Mouse (Mus musculus): ENCODE data around the gene Nynrin. TPM values are rescaled to one million over a fixed set of nuclear protein-coding genes. Genes with fewer than 3 reads are reported as not detected.
A peak's percentile ranks its signal among the peaks of the same experiment; 100 is the strongest.

Nynrin gene
- polyA plus RNA-seq, 2 experiments, result 20.6 to 41.0 TPM

DNA sequence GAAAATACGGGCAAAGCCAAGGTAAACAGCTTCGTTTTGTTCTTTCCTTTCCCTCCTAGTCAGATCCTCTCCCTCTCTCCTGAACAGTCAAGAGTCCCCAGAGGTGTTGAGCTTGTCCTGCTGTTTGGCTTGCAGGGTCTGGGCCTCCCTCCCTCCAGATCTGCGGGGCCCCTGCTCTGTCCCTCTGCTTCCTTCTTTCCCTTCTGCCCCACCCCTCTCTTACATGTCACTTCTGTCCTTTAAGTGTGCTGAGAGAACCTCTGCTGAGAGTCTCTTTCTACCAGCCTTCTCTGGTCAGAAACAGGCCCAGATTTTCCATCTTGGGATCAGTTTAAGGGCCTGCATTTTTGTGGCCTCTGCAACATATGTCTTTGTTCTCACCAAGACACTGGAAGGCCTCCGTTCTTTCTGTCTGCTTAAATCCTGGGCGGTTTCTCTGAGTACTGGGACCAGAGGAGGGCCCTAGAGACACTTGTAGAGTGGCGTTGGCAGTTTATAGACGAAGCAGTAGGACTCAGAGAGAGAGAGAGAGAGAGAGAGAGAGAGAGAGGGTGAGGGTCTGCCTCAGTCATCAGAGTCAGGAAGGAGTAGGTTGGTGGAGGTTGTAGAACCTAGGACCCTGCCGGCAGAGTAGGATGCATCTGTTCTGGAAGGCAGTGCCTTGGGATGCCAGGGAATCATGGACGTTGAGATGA is 743 bp downstream of the Nynrin start:
- ATAC-seq (ENCODE audit: low FRiP score, low read depth) (no peak), DNase-seq (ENCODE audit: low spot score) (no peak)

DNA sequence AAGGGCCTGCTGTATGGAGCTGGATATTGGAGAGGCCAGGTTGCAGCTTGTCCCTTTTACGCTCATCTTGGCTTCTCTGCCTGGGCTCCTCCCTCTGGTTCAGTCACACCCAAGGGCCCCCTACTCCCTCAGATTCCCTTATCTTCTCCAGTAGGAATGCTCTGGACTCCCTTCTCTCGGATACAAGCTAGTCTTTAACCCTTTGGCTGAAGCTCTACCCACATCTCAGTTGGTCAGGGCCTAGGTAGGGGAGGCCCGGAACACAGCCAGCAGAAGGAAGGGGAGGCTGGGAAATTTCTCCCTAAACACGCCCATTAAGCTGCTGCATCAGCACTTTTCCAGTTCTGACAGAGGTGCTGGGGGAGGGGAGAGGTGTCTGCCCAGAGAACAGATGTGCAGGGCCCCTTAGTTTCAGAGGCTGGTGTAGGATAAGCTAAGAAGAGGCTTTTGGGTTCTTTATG is 1.3 kb downstream of the Nynrin start:
- Histone ChIP-seq H3K9me3 (ENCODE audit: control insufficient read depth, low read length) (no peaks in the 10 kb centered on the region), H3K27ac (replicated peaks; ENCODE audit: low read depth, low read length) (peak overlapping the region; percentile 96), H3K4me3 (replicated peaks; ENCODE audit: low read length) (peak overlapping the region; percentile 66), H3K27me3 (ENCODE audit: control insufficient read depth, insufficient read depth, low read length) (no peaks in the 10 kb centered on the region), H3K9ac (ENCODE audit: low read depth, low read length, severe bottlenecking) (peak overlapping the region; percentile 75), H3K4me2 (replicated peaks; ENCODE audit: low read depth, low read length, severe bottlenecking) (peak overlapping the region; percentile 95), H3K36me3 (ENCODE audit: control insufficient read depth, insufficient read depth, low read length) (peaks cover 22% of the 10 kb centered on the region), H3K4me1 (ENCODE audit: control insufficient read depth, insufficient read depth, low read length) (peaks cover 43% of the 10 kb centered on the region)
- ATAC-seq (ENCODE audit: low FRiP score, low read depth) (peak; percentile 60), DNase-seq (ENCODE audit: low spot score) (peak; percentile 93)
- WGBS, result 0% methylated on average over 4 of the region's 4 CpGs
- TF ChIP-seq POLR2A (IDR thresholded peaks at IDR 0.05; ENCODE audit: borderline replicate concordance, extremely low read depth, insufficient read depth, insufficient read length), result no peak

More for the DNA sequence above, 743 bp downstream of the Nynrin start:
- Histone ChIP-seq H3K27ac (replicated peaks; ENCODE audit: low read depth, low read length) (peak overlapping the region; percentile 96), H3K9ac (ENCODE audit: low read depth, low read length, severe bottlenecking) (peak overlapping the region; percentile 75), H3K9me3 (ENCODE audit: control insufficient read depth, low read length) (no peaks in the 10 kb centered on the region), H3K4me2 (replicated peaks; ENCODE audit: low read depth, low read length, severe bottlenecking) (peak overlapping the region; percentile 95), H3K27me3 (ENCODE audit: control insufficient read depth, insufficient read depth, low read length) (no peaks in the 10 kb centered on the region), H3K4me1 (ENCODE audit: control insufficient read depth, insufficient read depth, low read length) (peaks cover 43% of the 10 kb centered on the region), H3K36me3 (ENCODE audit: control insufficient read depth, insufficient read depth, low read length) (peaks cover 20% of the 10 kb centered on the region), H3K4me3 (replicated peaks; ENCODE audit: low read length) (peak overlapping the region; percentile 66)
- 0% methylated on average over 9 of the region's 9 CpGs for WGBS
- no peak for TF ChIP-seq POLR2A (IDR thresholded peaks at IDR 0.05; ENCODE audit: borderline replicate concordance, extremely low read depth, insufficient read depth, insufficient read length)

DNA sequence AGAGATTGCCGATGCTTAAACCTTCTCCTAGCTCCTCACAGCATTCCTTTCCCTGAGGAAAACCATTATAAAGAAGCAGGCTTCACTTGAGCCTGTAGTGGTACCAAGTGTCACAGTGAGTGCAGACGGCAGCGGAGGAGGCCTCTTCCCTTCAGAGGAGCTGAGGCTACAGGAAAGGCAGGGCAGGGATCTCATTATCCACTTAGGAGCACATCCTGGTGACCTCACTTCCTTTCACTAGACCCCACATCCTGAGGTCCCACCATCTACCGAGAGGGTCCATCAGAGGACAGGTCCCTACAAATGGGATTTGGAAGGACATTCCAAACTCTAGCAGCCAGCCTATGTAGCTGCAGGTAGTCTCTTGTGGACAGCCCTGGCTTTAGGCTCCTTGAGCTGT is 3.8 kb downstream of the Nynrin start:
- Histone ChIP-seq H3K36me3 (ENCODE audit: control insufficient read depth, insufficient read depth, low read length) (peaks cover 22% of the 10 kb centered on the region), H3K9me3 (ENCODE audit: control insufficient read depth, low read length) (no peaks in the 10 kb centered on the region), H3K27me3 (ENCODE audit: control insufficient read depth, insufficient read depth, low read length) (no peaks in the 10 kb centered on the region), H3K4me2 (replicated peaks; ENCODE audit: low read depth, low read length, severe bottlenecking) (peak overlapping the region; percentile 95), H3K27ac (replicated peaks; ENCODE audit: low read depth, low read length) (no peak overlapping the region), H3K4me1 (ENCODE audit: control insufficient read depth, insufficient read depth, low read length) (peaks cover 39% of the 10 kb centered on the region), H3K9ac (ENCODE audit: low read depth, low read length, severe bottlenecking) (peak overlapping the region; percentile 28; the same call in 1 of the 2 replicates), H3K4me3 (replicated peaks; ENCODE audit: low read length) (peak overlapping the region; percentile 11)
- no peak for DNase-seq (ENCODE audit: low spot score)
- ATAC-seq (ENCODE audit: low FRiP score, low read depth), result no peak
- WGBS, result 44% methylated on average over 4 of the region's 4 CpGs
- no peak for TF ChIP-seq POLR2A (IDR thresholded peaks at IDR 0.05; ENCODE audit: borderline replicate concordance, extremely low read depth, insufficient read depth, insufficient read length)

DNA sequence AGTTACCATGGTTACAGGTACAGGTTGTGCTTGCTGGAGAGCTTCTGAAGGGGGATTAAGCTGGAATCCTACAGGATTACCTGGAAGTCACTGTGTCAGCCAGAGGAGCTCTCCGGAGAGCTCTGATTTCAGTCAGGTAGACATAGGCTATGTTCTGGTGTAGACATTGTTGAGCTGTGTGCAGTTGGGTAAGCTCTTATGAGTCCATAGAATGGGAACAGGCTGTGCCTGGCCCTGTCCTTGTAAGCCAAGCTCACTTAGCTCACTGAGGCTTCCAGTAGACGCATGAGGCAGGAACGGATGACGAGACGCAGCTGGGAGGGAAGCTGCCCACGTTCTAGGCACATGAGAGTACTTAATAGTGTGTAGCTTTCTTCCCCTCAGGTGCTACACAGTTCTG is 8.4 kb downstream of the Nynrin start:
- no peak for DNase-seq (ENCODE audit: low spot score)
- H3K4me2 ChIP-seq (replicated peaks; ENCODE audit: low read depth, low read length, severe bottlenecking), result no peak overlapping the region
- 47% methylated on average over 6 of the region's 6 CpGs for WGBS
- no peak for TF ChIP-seq POLR2A (IDR thresholded peaks at IDR 0.05; ENCODE audit: borderline replicate concordance, extremely low read depth, insufficient read depth, insufficient read length)
- peaks cover 27% of the 10 kb centered on the region for H3K4me1 ChIP-seq (ENCODE audit: control insufficient read depth, insufficient read depth, low read length)
- H3K27me3 ChIP-seq (ENCODE audit: control insufficient read depth, insufficient read depth, low read length), result no peaks in the 10 kb centered on the region
- H3K4me3 ChIP-seq (replicated peaks; ENCODE audit: low read length), result no peak overlapping the region
- 0 out of 2 replicates have a peak overlapping the region, but pooled peaks have one; percentile 26 for H3K27ac ChIP-seq (replicated peaks; ENCODE audit: low read depth, low read length)
- ATAC-seq (ENCODE audit: low FRiP score, low read depth), result no peak
- no peak overlapping the region for H3K9ac ChIP-seq (ENCODE audit: low read depth, low read length, severe bottlenecking)
- H3K36me3 ChIP-seq (ENCODE audit: control insufficient read depth, insufficient read depth, low read length), result peaks cover 60% of the 10 kb centered on the region
- no peaks in the 10 kb centered on the region for H3K9me3 ChIP-seq (ENCODE audit: control insufficient read depth, low read length)

DNA sequence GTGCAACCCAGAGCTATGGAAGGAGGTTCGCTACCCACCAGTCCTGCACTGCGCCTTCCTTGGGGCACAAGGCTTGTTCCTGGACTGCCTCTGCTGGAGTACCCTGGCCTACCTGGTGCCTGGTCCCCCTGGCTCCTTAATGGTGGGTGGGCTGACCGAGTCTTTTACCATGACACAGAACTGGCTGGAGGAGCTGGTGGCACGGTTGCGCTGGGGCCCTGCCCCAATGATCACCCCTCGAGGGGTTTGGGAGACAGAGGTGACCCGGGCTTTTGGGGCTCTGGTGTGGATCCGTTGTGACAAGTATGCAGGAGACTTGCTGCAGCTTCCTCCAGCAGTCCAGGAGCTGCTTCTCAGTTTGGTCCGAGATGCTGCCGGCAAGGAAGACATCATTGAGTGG is 9.2 kb downstream of the Nynrin start:
- ATAC-seq (ENCODE audit: low FRiP score, low read depth) (no peak), DNase-seq (ENCODE audit: low spot score) (no peak)
- Histone ChIP-seq H3K36me3 (ENCODE audit: control insufficient read depth, insufficient read depth, low read length) (peaks cover 61% of the 10 kb centered on the region), H3K9ac (ENCODE audit: low read depth, low read length, severe bottlenecking) (no peak overlapping the region), H3K9me3 (ENCODE audit: control insufficient read depth, low read length) (no peaks in the 10 kb centered on the region), H3K27me3 (ENCODE audit: control insufficient read depth, insufficient read depth, low read length) (no peaks in the 10 kb centered on the region), H3K4me1 (ENCODE audit: control insufficient read depth, insufficient read depth, low read length) (peaks cover 19% of the 10 kb centered on the region), H3K4me2 (replicated peaks; ENCODE audit: low read depth, low read length, severe bottlenecking) (no peak overlapping the region), H3K27ac (replicated peaks; ENCODE audit: low read depth, low read length) (no peak overlapping the region), H3K4me3 (replicated peaks; ENCODE audit: low read length) (no peak overlapping the region)
- no peak for TF ChIP-seq POLR2A (IDR thresholded peaks at IDR 0.05; ENCODE audit: borderline replicate concordance, extremely low read depth, insufficient read depth, insufficient read length)
- WGBS, result 96% methylated on average over 10 of the region's 10 CpGs
